Mouse (Mus musculus) intestine, embryonic 14.5 days (tissue): ENCODE results near the gene Crb3. TPM values are rescaled to one million over a fixed set of nuclear protein-coding genes. Genes with fewer than 3 reads are reported as not detected.

Source experiments
- ATAC-seq: fragments of 200-750 bp; cut with Nextera tagmentation; replicated peaks from 2 replicates; pipeline ENCODE4 v1.8.0; 2017; ENCODE audit warnings: low read depth, moderate number of reproducible peaks, moderate TSS enrichment, moderate library complexity; ENCODE audit not compliant: low FRiP score, low TSS enrichment
- DNase-seq: peaks from one replicate; pipeline ENCODE4 v3.0.0-alpha.2; 2018; ENCODE audit warnings: low spot score
- H3K27ac ChIP-seq: fragments of 300-500 bp; sonication (generic); 2 replicates; pipeline ENCODE4 v1.5.1; 2014; ENCODE audit warnings: low read depth, mild to moderate bottlenecking, control low read depth
- H3K27me3 ChIP-seq: fragments of 300-500 bp; sonication (generic); replicated peaks from 2 replicates; pipeline ENCODE4 v1.6.1; 2014; ENCODE audit warnings: low read length, control low read depth; ENCODE audit not compliant: control insufficient read depth, insufficient read depth
- H3K36me3 ChIP-seq: fragments of 300-500 bp; sonication (generic); 2 replicates; pipeline ENCODE4 v1.6.1; 2014; ENCODE audit warnings: low read length, control low read depth; ENCODE audit not compliant: control insufficient read depth, insufficient read depth
- H3K4me1 ChIP-seq: fragments of 300-500 bp; sonication (generic); replicated peaks from 2 replicates; pipeline ENCODE4 v1.6.1; 2014; ENCODE audit warnings: low read length, control low read depth, mixed read lengths; ENCODE audit not compliant: control insufficient read depth, insufficient read depth
- H3K4me2 ChIP-seq: fragments of 300-500 bp; sonication (generic); 2 replicates; pipeline ENCODE4 v1.6.1; 2014; ENCODE audit warnings: low read length
- H3K4me3 ChIP-seq: fragments of 300-500 bp; sonication (generic); 2 replicates; pipeline ENCODE4 v1.5.1; 2014; ENCODE audit warnings: low read depth, low read length, control low read depth, mixed read lengths
- H3K9ac ChIP-seq: fragments of 300-500 bp; sonication (generic); 2 replicates; pipeline ENCODE4 v1.6.1; 2014; ENCODE audit warnings: mild to moderate bottlenecking, low read length
- H3K9me3 ChIP-seq: fragments of 300-500 bp; sonication (generic); 2 replicates; pipeline ENCODE4 v1.6.1; 2016; ENCODE audit warnings: low read length, control low read depth; ENCODE audit not compliant: control insufficient read depth
- WGBS: fragments of 180-500 bp; shearing (Covaris S2); extraction: QIAGEN DNeasy Blood & Tissue Kit; methylation state at CpG from one replicate; pipeline ENCODE4 v1.1.7; 2014; 5-methylcytosine and 5-hydroxymethylcytosine counted together
- polyA plus RNA-seq: library from polyadenylated mRNA; unstranded; fragments of >200 nt; fragmentation: Nextera tagmentation; extraction: Ambion mirVana; gene quantifications from 2 replicates; pipeline ENCODE4 v1.2.1, GENCODE M21; 2014

Gene Crb3
- polyA plus RNA-seq, 1 experiment from 2014 or later: 75.4 TPM

DNA sequence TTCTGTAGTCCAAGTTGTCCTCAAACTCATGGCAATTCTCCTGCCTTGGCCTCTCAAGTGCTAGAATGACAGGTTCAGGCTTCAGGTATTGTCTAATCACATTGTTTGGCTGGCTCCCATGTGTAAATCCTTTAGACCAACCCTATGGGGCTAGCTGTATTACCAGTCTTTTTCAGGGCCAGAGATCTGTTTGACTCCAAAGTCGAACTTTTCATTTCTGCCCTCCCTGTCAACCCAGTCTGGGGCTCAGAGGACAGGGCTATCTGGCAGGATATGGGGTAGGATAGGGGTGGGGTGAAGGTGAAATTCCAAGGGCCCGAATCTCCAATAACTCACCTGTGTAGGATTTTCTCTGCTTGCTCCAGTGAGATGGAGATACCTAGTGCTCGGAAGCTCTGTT is 2.7 kb upstream of the Crb3 start:
- H3K4me3 ChIP-seq: no peak overlapping the region
- no peak overlapping the region for H3K4me2 ChIP-seq
- ATAC-seq (no peak), DNase-seq (no peak)
- H3K27ac ChIP-seq: no peak overlapping the region
- H3K36me3 ChIP-seq: peaks cover 28% of the 10 kb centered on the region
- H3K9me3 ChIP-seq: no peaks in the 10 kb centered on the region
- peaks cover 3% of the 10 kb centered on the region for H3K27me3 ChIP-seq
- no peak overlapping the region for H3K9ac ChIP-seq
- no peaks in the 10 kb centered on the region; the same call in 1 of the 2 replicates for H3K4me1 ChIP-seq
- WGBS: 83% methylated on average over 3 of the region's 3 CpGs

DNA sequence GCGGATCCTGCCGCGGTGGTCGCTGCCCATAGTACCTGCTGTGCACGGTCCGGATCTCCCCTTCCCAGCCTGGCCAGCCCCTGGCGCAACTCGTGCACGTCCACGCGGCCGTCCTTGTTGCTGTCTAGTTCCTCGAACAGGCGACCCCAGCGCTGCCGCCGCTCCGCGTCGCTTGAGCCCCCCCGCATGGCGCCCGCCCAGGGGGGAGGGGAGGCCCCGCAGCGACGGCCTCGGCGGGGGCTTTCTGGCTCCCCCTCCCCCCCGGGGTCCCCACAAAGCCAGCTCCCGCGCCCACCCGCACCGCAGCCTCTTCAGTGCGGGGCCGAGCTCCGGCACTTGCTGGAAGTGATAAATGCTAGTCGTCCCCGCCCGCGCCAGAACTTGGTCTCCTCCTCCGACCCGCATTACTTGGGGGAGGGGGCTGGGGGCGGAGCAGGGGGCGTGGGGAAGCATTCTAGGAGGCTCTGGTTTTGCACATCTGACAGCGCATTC is 627 bp downstream of the Crb3 start, which contains the start of gene Slc25a23:
TSS of gene Slc25a23 (minus strand) at position 378 of the 492 bp plus-strand sequence.
- Histone ChIP-seq H3K36me3 (peaks cover 10% of the 10 kb centered on the region), H3K9me3 (no peaks in the 10 kb centered on the region), H3K9ac (peak within 1 kb of the TSS; percentile 55), H3K27ac (peak within 1 kb of the TSS; percentile 54; the same call in 1 of the 2 replicates), H3K4me1 (peaks cover 8% of the 10 kb centered on the region; the same call in 1 of the 2 replicates), H3K27me3 (peaks cover 25% of the 10 kb centered on the region), H3K4me2 (peak within 1 kb of the TSS; percentile 81), H3K4me3 (peak within 1 kb of the TSS; percentile 70)
- DNase-seq: peak; percentile 87
- peak; percentile 48; the same call in 1 of the 2 replicates for ATAC-seq
- 1% methylated on average over 27 of the region's 45 CpGs for WGBS

GRCm38 (mm10) chr17:57060231-57060801 is 1.4 kb downstream of the Crb3 start:
- Histone ChIP-seq H3K4me1 (peaks cover 8% of the 10 kb centered on the region; the same call in 1 of the 2 replicates), H3K27me3 (peaks cover 25% of the 10 kb centered on the region), H3K36me3 (peaks cover 2% of the 10 kb centered on the region), H3K9ac (no peak overlapping the region), H3K4me3 (peak overlapping the region; percentile 70), H3K4me2 (peak overlapping the region; percentile 81), H3K9me3 (no peaks in the 10 kb centered on the region), H3K27ac (peak overlapping the region; percentile 54; the same call in 1 of the 2 replicates)
- DNase-seq (peak; percentile 97), ATAC-seq (peak; percentile 77)
- under 1% methylated on average over 44 of the region's 44 CpGs for WGBS

GRCm38 (mm10) chr17:57061069-57061468 is 2.2 kb downstream of the Crb3 start:
- H3K4me3 ChIP-seq: no peak overlapping the region; the same call in 1 of the 2 replicates
- H3K9ac ChIP-seq: no peak overlapping the region
- H3K27me3 ChIP-seq: peaks cover 25% of the 10 kb centered on the region
- H3K9me3 ChIP-seq: no peaks in the 10 kb centered on the region
- ATAC-seq (no peak), DNase-seq (no peak)
- H3K4me1 ChIP-seq: peaks cover 8% of the 10 kb centered on the region; the same call in 1 of the 2 replicates
- no peak overlapping the region for H3K27ac ChIP-seq
- no peaks in the 10 kb centered on the region; the same call in 1 of the 2 replicates for H3K36me3 ChIP-seq
- peak overlapping the region; percentile 81 for H3K4me2 ChIP-seq
- WGBS: 37% methylated on average over 10 of the region's 10 CpGs

DNA sequence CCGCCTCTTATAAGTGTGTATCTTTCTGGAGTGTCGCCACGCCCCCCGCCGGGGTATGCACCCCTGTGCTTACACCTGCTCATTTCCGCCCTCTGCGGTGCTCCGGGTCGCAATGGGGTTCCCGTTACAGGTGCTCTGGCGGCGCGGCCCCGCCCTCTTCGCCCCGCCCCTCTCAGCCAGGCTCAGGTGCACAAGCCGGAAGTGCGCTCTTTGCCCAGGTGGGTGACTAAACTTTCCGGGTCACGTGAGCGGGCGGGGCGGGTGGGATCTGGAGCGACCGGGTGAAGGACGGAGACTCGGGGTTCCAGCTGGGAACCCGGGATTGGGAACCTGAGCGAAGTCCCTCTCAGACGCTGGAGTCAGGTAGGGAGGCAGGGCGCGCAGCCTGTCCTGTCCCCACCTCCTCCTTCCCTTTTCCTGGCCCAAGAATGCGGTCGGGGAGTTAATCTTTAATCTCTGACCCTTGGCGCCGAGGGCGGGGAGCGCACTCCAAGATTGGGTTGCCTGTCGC is 3.2 kb downstream of the Crb3 start:
- no peaks in the 10 kb centered on the region for H3K9me3 ChIP-seq
- H3K4me1 ChIP-seq: peaks cover 8% of the 10 kb centered on the region; the same call in 1 of the 2 replicates
- peak overlapping the region; percentile 40 for H3K4me3 ChIP-seq
- H3K9ac ChIP-seq: peak overlapping the region; percentile 51
- DNase-seq (peak; percentile 83), ATAC-seq (peak; percentile 69)
- H3K36me3 ChIP-seq: no peaks in the 10 kb centered on the region; the same call in 1 of the 2 replicates
- H3K4me2 ChIP-seq: peak overlapping the region; percentile 34
- peaks cover 25% of the 10 kb centered on the region for H3K27me3 ChIP-seq
- 1% methylated on average over 39 of the region's 39 CpGs for WGBS
- peak overlapping the region; percentile 75 for H3K27ac ChIP-seq

GRCm38 (mm10) chr17:57062548-57062947 is 3.6 kb downstream of the Crb3 start:
- peaks cover 25% of the 10 kb centered on the region for H3K27me3 ChIP-seq
- H3K4me2 ChIP-seq: peak overlapping the region; percentile 34
- WGBS: under 1% methylated on average over 20 of the region's 22 CpGs
- peak overlapping the region; percentile 40 for H3K4me3 ChIP-seq
- H3K9me3 ChIP-seq: no peaks in the 10 kb centered on the region
- DNase-seq (no peak), ATAC-seq (no peak)
- peaks cover 8% of the 10 kb centered on the region; the same call in 1 of the 2 replicates for H3K4me1 ChIP-seq
- H3K9ac ChIP-seq: peak overlapping the region; percentile 51
- peak overlapping the region; percentile 75 for H3K27ac ChIP-seq
- no peaks in the 10 kb centered on the region; the same call in 1 of the 2 replicates for H3K36me3 ChIP-seq

DNA sequence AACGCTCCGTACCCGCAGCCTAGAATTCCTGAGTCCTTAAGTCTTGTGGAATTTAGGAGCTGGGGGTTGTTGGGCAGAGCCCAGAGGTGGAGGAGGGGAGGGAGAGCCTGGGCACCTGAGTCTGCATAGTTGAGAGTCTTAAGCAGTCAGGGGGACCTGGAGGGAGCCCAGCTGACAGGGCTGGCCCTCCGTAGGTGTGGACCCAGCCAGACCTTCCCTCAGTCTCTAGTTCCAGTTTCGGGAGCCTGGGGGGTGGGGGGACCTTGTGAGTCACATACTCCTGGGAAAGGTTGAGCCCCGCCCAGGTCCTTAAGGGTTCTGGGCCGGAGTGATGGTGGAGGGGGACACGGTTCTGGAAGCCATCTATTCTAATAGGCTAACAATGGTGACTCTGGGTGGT is 4.1 kb downstream of the Crb3 start:
- Histone ChIP-seq H3K4me3 (peak overlapping the region; percentile 40), H3K36me3 (no peaks in the 10 kb centered on the region), H3K9ac (peak overlapping the region; percentile 51), H3K27me3 (peaks cover 25% of the 10 kb centered on the region), H3K9me3 (no peaks in the 10 kb centered on the region), H3K4me1 (peaks cover 8% of the 10 kb centered on the region; the same call in 1 of the 2 replicates), H3K4me2 (peak overlapping the region; percentile 34), H3K27ac (no peak overlapping the region)
- DNase-seq (no peak), ATAC-seq (no peak)
- WGBS: 11% methylated on average over 8 of the region's 8 CpGs

DNA sequence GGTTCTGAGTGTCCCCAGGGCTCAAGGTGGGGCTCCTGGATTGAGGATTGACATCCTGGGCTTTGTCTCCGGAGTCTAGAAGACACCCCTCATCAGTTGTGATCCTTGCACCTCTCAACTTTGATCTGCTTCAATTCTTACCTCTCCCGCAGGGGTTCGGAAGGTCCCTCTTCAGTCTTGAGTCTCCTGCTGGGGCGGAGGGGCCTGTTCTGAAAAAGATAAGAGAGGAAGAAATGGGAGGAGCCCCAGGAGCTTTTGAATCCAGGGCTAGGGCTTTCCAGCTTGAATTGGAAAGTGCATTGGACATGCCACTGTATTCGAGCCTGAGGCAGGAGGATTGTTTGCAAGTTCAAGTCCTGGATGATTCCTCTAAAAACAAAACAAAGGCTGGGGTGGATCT is 8.0 kb downstream of the Crb3 start:
- WGBS: 63% methylated on average over 5 of the region's 5 CpGs
- no peak for ATAC-seq
- no peak overlapping the region for H3K27ac ChIP-seq

More for the DNA sequence above, 8.0 kb downstream of the Crb3 start:
- Histone ChIP-seq H3K27me3 (peaks cover 15% of the 10 kb centered on the region), H3K4me1 (peaks cover 7% of the 10 kb centered on the region; the same call in 1 of the 2 replicates), H3K4me2 (no peak overlapping the region), H3K9me3 (no peaks in the 10 kb centered on the region), H3K9ac (no peak overlapping the region), H3K36me3 (no peaks in the 10 kb centered on the region), H3K4me3 (no peak overlapping the region)
- no peak for DNase-seq
